Mouse (Mus musculus) brain, embryonic 14.5 days (tissue): ENCODE data around the gene Cdh13.
A peak's percentile ranks its signal among the peaks of the same experiment; 100 is the strongest.

ENCODE experiments used
- CTCF ChIP-seq: fragments of 200-500 bp; IDR thresholded peaks from 2 replicates; pipeline ENCODE4 v1.5.1; 2012; ENCODE audit warnings: inconsistent platforms, mild to moderate bottlenecking, moderate library complexity, borderline replicate concordance; ENCODE audit not compliant: insufficient read depth, insufficient read length; ENCODE audit errors: extremely low read depth
- POLR2A ChIP-seq: fragments of 200-500 bp; IDR thresholded peaks from 2 replicates; pipeline ENCODE4 v1.6.1; 2012; ENCODE audit warnings: mild to moderate bottlenecking, inconsistent platforms, borderline replicate concordance; ENCODE audit not compliant: poor library complexity, insufficient read depth, insufficient read length, severe bottlenecking; ENCODE audit errors: extremely low read depth

DNA sequence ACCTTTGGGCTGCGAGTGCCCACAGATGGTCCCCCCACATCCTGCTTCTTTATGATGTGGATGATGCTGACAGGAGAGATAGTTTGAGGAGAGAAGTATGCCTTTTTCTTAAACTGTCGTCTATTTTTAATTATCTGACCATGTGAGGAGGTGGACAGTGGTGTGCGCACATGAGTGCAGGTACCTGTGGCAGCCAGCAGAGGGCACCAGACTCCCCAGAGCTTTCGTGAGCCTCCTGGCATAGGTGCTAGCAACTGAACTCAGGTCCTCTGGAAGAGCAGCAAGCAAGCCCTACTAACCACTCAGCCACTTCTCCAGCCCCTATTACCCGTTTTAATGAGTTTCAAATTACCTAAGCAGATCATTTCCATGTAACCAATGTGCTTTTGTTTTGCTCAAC, 1016.8 kb downstream of the Cdh13 start:
- TF ChIP-seq CTCF (peak; percentile 19; the same call in 1 of the 2 replicates), POLR2A (no peak)
